Comparison of ENCODE assay signal across 9 mouse cellular contexts in genomic region chr6:88140264-88140663, GRCm38 (mm10). TPM values are rescaled to one million over a fixed set of nuclear protein-coding genes. Genes with fewer than 3 reads are reported as not detected.
DNase-seq lines count a peak whose midpoint lies in the region; ATAC-seq lines count a peak whose summit lies in the region.
"Had no signal": no experiment of that assay in that cellular context is flagged by ENCODE, and none has a peak within 500 bp of the region (broad histone marks: within the 10 kb centered on the region; RNA-seq: fewer than 3 reads in every experiment).

No protein-coding gene starts in this region.

- no peak overlapping the region for H3K4me3 ChIP-seq in forebrain, embryonic 14.5 days (ENCODE audit: low read depth, low read length)
- H3K4me3 ChIP-seq in neural tube, embryonic 15.5 days (replicated peaks): no peak overlapping the region
- H3K4me3 ChIP-seq: myocyte had no signal

- intact Hi-C loops in heart, postnatal 14 days (cut with DNase I): no loop called here

- H3K4me2 ChIP-seq in forebrain, embryonic 14.5 days (ENCODE audit: low read length): no peak overlapping the region
- no peak overlapping the region for H3K4me2 ChIP-seq in neural tube, embryonic 15.5 days

- H3K27me3 ChIP-seq in forebrain, embryonic 14.5 days (replicated peaks; ENCODE audit: control insufficient read depth, insufficient read depth, low read length): no peaks in the 10 kb centered on the region
- H3K27me3 ChIP-seq in neural tube, embryonic 15.5 days (replicated peaks): no peaks in the 10 kb centered on the region

- H3K9ac ChIP-seq in forebrain, embryonic 14.5 days (ENCODE audit: low read length): no peak overlapping the region
- H3K9ac ChIP-seq in neural tube, embryonic 15.5 days (replicated peaks): no peak overlapping the region

- peak; percentile 50; the same call in 1 of the 2 replicates for ATAC-seq in forebrain, embryonic 14.5 days
- no peak for ATAC-seq in CD4-positive, CD25-positive, alpha-beta regulatory T cell, adult 4 months
- no peak for ATAC-seq in neural tube, embryonic 15.5 days (ENCODE audit: low FRiP score)

- peak; percentile 20 for DNase-seq in cerebellum, adult 9-11 months
- DNase-seq in cerebellum, adult 18-20 months: no peak
- peak; percentile 83 for DNase-seq in forebrain, embryonic 14.5 days (ENCODE audit: low spot score)
- peak; percentile 75 to 85 for DNase-seq in heart, postnatal 14 days
- peak; percentile 79 to 86 for DNase-seq in lung, adult 18-20 months
- no peak for DNase-seq in spleen, postnatal 4 days (ENCODE audit: low spot score in 2 of 2)

- 50% methylated on average over 8 of the region's 8 CpGs for WGBS in forebrain, embryonic 14.5 days
- 66% methylated on average over 8 of the region's 8 CpGs for WGBS in neural tube, embryonic 15.5 days

- no peaks in the 10 kb centered on the region for H3K4me1 ChIP-seq in forebrain, embryonic 14.5 days (ENCODE audit: control insufficient read depth, insufficient read depth, low read length)
- peaks cover 12% of the 10 kb centered on the region for H3K4me1 ChIP-seq in neural tube, embryonic 15.5 days

- no peaks in the 10 kb centered on the region for H3K36me3 ChIP-seq in forebrain, embryonic 14.5 days (ENCODE audit: control insufficient read depth, insufficient read depth, low read length)
- no peaks in the 10 kb centered on the region for H3K36me3 ChIP-seq in neural tube, embryonic 15.5 days

- H3K27ac ChIP-seq in forebrain, embryonic 14.5 days (ENCODE audit: low read depth, low read length): no peak overlapping the region
- H3K27ac ChIP-seq in neural tube, embryonic 15.5 days (replicated peaks): no peak overlapping the region

- H3K9me3 ChIP-seq in forebrain, embryonic 14.5 days (replicated peaks; ENCODE audit: control insufficient read depth, low read length): no peaks in the 10 kb centered on the region
- no peaks in the 10 kb centered on the region for H3K9me3 ChIP-seq in neural tube, embryonic 15.5 days (replicated peaks)

RNA-seq across cellular contexts. Expression of gene Gata2, which starts 53.4 kb away (rescaled TPM):
- polyA plus RNA-seq in forebrain, embryonic 14.5 days (2014; fragmentation: Nextera tagmentation; extraction: Ambion mirVana): 1.5 and 1.6 TPM in 2 replicates
- total RNA-seq in heart, postnatal 14 days (2021): 10 to 100 TPM; 21.4 to 23.7 TPM
- under 1 TPM in 1 of 2 experiments, not detected in 1; 0.09 TPM for polyA plus RNA-seq in CD4-positive, CD25-positive, alpha-beta regulatory T cell, adult 4 months (2017; shearing (Covaris generic))
- 7.2 and 14.3 TPM in 2 replicates for polyA plus RNA-seq in neural tube, embryonic 15.5 days (2015; fragmentation: Nextera tagmentation; extraction: Ambion mirVana)

RNA-seq across cellular contexts. Expression of gene Rpn1, which starts 56.0 kb away (rescaled TPM):
- 279 and 283 TPM in 2 replicates for polyA plus RNA-seq in forebrain, embryonic 14.5 days (2014; fragmentation: Nextera tagmentation; extraction: Ambion mirVana)
- total RNA-seq in heart, postnatal 14 days (2021): 100 to 1,000 TPM in 1 of 2 experiments, 10 to 100 TPM in 1; 99.5 to 107 TPM
- polyA plus RNA-seq in CD4-positive, CD25-positive, alpha-beta regulatory T cell, adult 4 months (2017; shearing (Covaris generic)): 100 to 1,000 TPM; 108 to 117 TPM
- 294 and 318 TPM in 2 replicates for polyA plus RNA-seq in neural tube, embryonic 15.5 days (2015; fragmentation: Nextera tagmentation; extraction: Ambion mirVana)

Comparison
In these comparisons a context has a peak if more than half of its experiments do, and no peak if none do; other contexts are left out.
1. DNase-seq: peak in cerebellum, adult 9-11 months (single experiment), forebrain, embryonic 14.5 days (single experiment), heart, postnatal 14 days (2 of 2) and lung, adult 18-20 months (2 of 2); none in cerebellum, adult 18-20 months (0 of 2) and spleen, postnatal 4 days (0 of 2).